ENCODE assay signal across 11 mouse cellular contexts in the genomic region with DNA sequence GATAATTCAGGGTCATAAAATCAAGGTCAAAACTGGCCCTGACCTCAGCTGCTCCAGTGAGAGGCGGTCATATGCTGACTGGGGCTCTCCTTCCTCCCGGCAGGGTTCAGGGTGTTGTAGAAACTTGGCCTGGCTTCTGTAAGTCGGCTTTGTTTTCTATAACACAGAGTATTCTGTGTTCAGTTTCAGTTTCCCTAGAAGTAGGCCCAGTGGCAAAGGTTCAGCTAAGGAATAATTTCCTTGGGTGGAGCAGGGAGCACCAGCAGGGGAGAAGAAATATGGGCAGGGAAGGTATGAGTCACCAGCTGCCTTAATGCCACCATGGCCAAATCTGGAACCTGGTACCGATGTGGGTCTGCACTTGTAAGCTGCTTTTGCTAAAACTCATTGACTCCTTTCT.
A peak's percentile ranks its signal among the peaks of the same experiment; 100 is the strongest.
DNase-seq lines count a peak whose midpoint lies in the region; ATAC-seq and TF ChIP-seq lines count a peak whose summit lies in the region.
"Had no signal": no experiment of that assay in that cellular context is flagged by ENCODE, and none has a peak within 500 bp of the region (broad histone marks: within the 10 kb centered on the region; RNA-seq: fewer than 3 reads in every experiment).

No protein-coding gene starts in this region.

- TF ChIP-seq POLR2A in myocyte (IDR thresholded peaks at IDR 0.05; ENCODE audit: insufficient read length, low read depth), result no peak

- no peak for TF ChIP-seq CTCF in layer of hippocampus, adult 2 months (conservative IDR thresholded peaks at IDR 0.05)

- no peak overlapping the region for H3K4me2 ChIP-seq in embryonic facial prominence, embryonic 15.5 days (replicated peaks)
- H3K4me2 ChIP-seq in myocyte (ENCODE audit: low read depth), result peak overlapping the region; percentile 47

- 62% methylated on average over 4 of the region's 4 CpGs for WGBS in embryonic facial prominence, embryonic 15.5 days

- DNase-seq in layer of hippocampus, adult 2 months (ENCODE audit: low spot score in 2 of 2), result no peak
- no peak for DNase-seq in layer of hippocampus, postnatal 36 days
- DNase-seq in kidney, adult 9 months, result peak; percentile 35
- no peak for DNase-seq in urinary bladder, postnatal 25 days (ENCODE audit: low spot score)
- no peak for DNase-seq in natural killer cell, adult 2 months (ENCODE audit: low spot score in 2 of 2)
- DNase-seq in left cerebral cortex, adult 18-20 months (ENCODE audit: low spot score in 2 of 2), result no peak
- DNase-seq: forebrain, postnatal 0 days; spleen, adult 18-20 months had no signal

- H3K27ac ChIP-seq in layer of hippocampus, adult 2 months, result peak overlapping the region; percentile 29; the same call in 1 of the 2 replicates
- 0 out of 2 replicates have a peak overlapping the region, but pooled peaks have one; percentile 34 for H3K27ac ChIP-seq in embryonic facial prominence, embryonic 15.5 days (replicated peaks)

- no peak for ATAC-seq in embryonic facial prominence, embryonic 15.5 days (ENCODE audit: insufficient number of reproducible peaks, low FRiP score, low TSS enrichment, low read depth)
- ATAC-seq: forebrain, postnatal 0 days had no signal

- no peaks in the 10 kb centered on the region for H3K4me1 ChIP-seq in embryonic facial prominence, embryonic 15.5 days

- H3K36me3 ChIP-seq in embryonic facial prominence, embryonic 15.5 days, result no peaks in the 10 kb centered on the region
- H3K36me3 ChIP-seq in myocyte (ENCODE audit: control insufficient read depth, insufficient read depth), result no peaks in the 10 kb centered on the region

- H3K9me3 ChIP-seq in embryonic facial prominence, embryonic 15.5 days (replicated peaks), result no peaks in the 10 kb centered on the region

- H3ac ChIP-seq in myocyte (ENCODE audit: control insufficient read depth, insufficient read length), result no peak overlapping the region

- H3K27me3 ChIP-seq in embryonic facial prominence, embryonic 15.5 days, result no peaks in the 10 kb centered on the region
- no peaks in the 10 kb centered on the region for H3K27me3 ChIP-seq in myocyte (ENCODE audit: control insufficient read depth, insufficient read depth, insufficient read length)

- no peaks in the 10 kb centered on the region for H3K79me2 ChIP-seq in myocyte (ENCODE audit: control insufficient read depth, insufficient read depth)

- H3K9ac ChIP-seq in embryonic facial prominence, embryonic 15.5 days, result no peak overlapping the region
- H3K9ac ChIP-seq: forebrain, postnatal 0 days had no signal

- H3K4me3 ChIP-seq in layer of hippocampus, adult 2 months, result no peak overlapping the region
- H3K4me3 ChIP-seq in embryonic facial prominence, embryonic 15.5 days (replicated peaks), result no peak overlapping the region
- H3K4me3 ChIP-seq in myocyte, result no peak overlapping the region
- H3K4me3 ChIP-seq: megakaryocyte, embryonic 14.5 days had no signal

TF ChIP-seq in myocyte, 11 proteins besides CTCF, POLR2A, EP300 and RAD21:
- TF ChIP-seq MYOG (IDR thresholded peaks at IDR 0.05; ENCODE audit: control insufficient read depth in 1 of 3, insufficient read depth in 1 of 3, insufficient read length in 2 of 3, low read depth in 2 of 3) (no peak), TCF12 (IDR thresholded peaks at IDR 0.05; ENCODE audit: insufficient read depth, poor library complexity, severe bottlenecking) (no peak), POLR2AphosphoS2 (IDR thresholded peaks at IDR 0.05; ENCODE audit: insufficient read length, low read depth) (no peak)
